Mouse (Mus musculus): Measurements from ENCODE around the gene Atp5f1.

- TF ChIP-seq CTCF (IDR thresholded peaks at IDR 0.05; ENCODE audit: control insufficient read depth, insufficient read depth, insufficient replicate concordance, low read depth, low read length) (no peak), POLR2A (IDR thresholded peaks at IDR 0.05; ENCODE audit: control insufficient read depth, low read depth, low read length) (no peak)
These were observed 45.8 kb downstream of the Atp5f1 start for GRCm38 (mm10) chr3:105913839-105914681.

Measured in testis, adult 2 months (tissue).